Mouse (Mus musculus) testis, adult 2 months (tissue): Measurements from ENCODE around the gene Tmem169.

Experiments used
- CTCF ChIP-seq: fragments of 200-500 bp; IDR thresholded peaks from 2 replicates; pipeline ENCODE4 v1.5.1; 2012; ENCODE audit warnings: low read depth, mild to moderate bottlenecking, inconsistent platforms, low read length, moderate library complexity; ENCODE audit not compliant: control insufficient read depth, insufficient read depth, insufficient replicate concordance
- POLR2A ChIP-seq: fragments of 200-500 bp; IDR thresholded peaks from 2 replicates; pipeline ENCODE4 v1.6.1; 2012; ENCODE audit warnings: low read depth, mild to moderate bottlenecking, inconsistent platforms, low read length, moderate library complexity; ENCODE audit not compliant: control insufficient read depth

GRCm38 (mm10) chr1:72306679-72307181 is 22.6 kb downstream of the Tmem169 start:
- peak; percentile 10; the same call in 1 of the 2 replicates for TF ChIP-seq CTCF
- TF ChIP-seq POLR2A, result no peak
